Mouse (Mus musculus): ENCODE measurements around the gene Gbp2.

- TF ChIP-seq CTCF (IDR thresholded peaks at IDR 0.05; ENCODE audit: low read depth, low read length), result no peak
- no peak for TF ChIP-seq POLR2A (IDR thresholded peaks at IDR 0.05; ENCODE audit: insufficient read depth, low read length)
Measured at GRCm38 (mm10) chr3:142583067-142583466, 37.3 kb upstream of the Gbp2 start.

Measured in ES-Bruce4 (cell line).